Mouse (Mus musculus) forebrain, embryonic 16.5 days (tissue): ENCODE measurements around the gene Dlst. TPM values are rescaled to one million over a fixed set of nuclear protein-coding genes. Genes with fewer than 3 reads are reported as not detected.

Source experiments
- ATAC-seq: fragments of 200-750 bp; cut with Nextera tagmentation; 2 replicates; pipeline ENCODE4 v1.8.0; 2017; ENCODE audit warnings: mild to moderate bottlenecking, moderate library complexity
- H3K27ac ChIP-seq: fragments of 300-500 bp; sonication (generic); 2 replicates; pipeline ENCODE4 v1.5.1; 2014; ENCODE audit warnings: low read length, control low read depth
- H3K27me3 ChIP-seq: fragments of 300-500 bp; sonication (generic); replicated peaks from 2 replicates; pipeline ENCODE4 v1.6.1; 2014; ENCODE audit warnings: low read length; ENCODE audit not compliant: control insufficient read depth, insufficient read depth
- H3K36me3 ChIP-seq: fragments of 300-500 bp; sonication (generic); 2 replicates; pipeline ENCODE4 v1.6.1; 2014; ENCODE audit not compliant: control insufficient read depth, insufficient read depth
- H3K4me1 ChIP-seq: fragments of 300-500 bp; sonication (generic); replicated peaks from 2 replicates; pipeline ENCODE4 v1.6.1; 2014; ENCODE audit warnings: low read length; ENCODE audit not compliant: control insufficient read depth, insufficient read depth
- H3K4me2 ChIP-seq: fragments of 300-500 bp; sonication (generic); 2 replicates; pipeline ENCODE4 v1.6.1; 2014; ENCODE audit warnings: mild to moderate bottlenecking, low read length, control low read depth
- H3K4me3 ChIP-seq: fragments of 300-500 bp; sonication (generic); replicated peaks from 2 replicates; pipeline ENCODE4 v1.5.1; 2014; ENCODE audit warnings: mild to moderate bottlenecking, low read length, control low read depth
- H3K9ac ChIP-seq: fragments of 300-500 bp; sonication (generic); replicated peaks from 2 replicates; pipeline ENCODE4 v1.6.1; 2014; ENCODE audit warnings: low read depth, low read length, control low read depth
- H3K9me3 ChIP-seq: fragments of 300-500 bp; sonication (generic); 2 replicates; pipeline ENCODE4 v1.6.1; 2016; ENCODE audit warnings: low read length; ENCODE audit not compliant: control insufficient read depth
- WGBS: fragments of 180-500 bp; shearing (Covaris S2); extraction: QIAGEN DNeasy Blood & Tissue Kit; methylation state at CpG from one replicate; pipeline ENCODE4 v1.1.7; 2014; 5-methylcytosine and 5-hydroxymethylcytosine counted together
- polyA plus RNA-seq: library from polyadenylated mRNA; unstranded; fragments of >200 nt; fragmentation: Nextera tagmentation; extraction: Ambion mirVana; gene quantifications from 2 replicates; pipeline ENCODE4 v1.2.1, GENCODE M21; 2015

Dlst gene
- polyA plus RNA-seq, 1 experiment from 2014 or later: 106 TPM

DNA sequence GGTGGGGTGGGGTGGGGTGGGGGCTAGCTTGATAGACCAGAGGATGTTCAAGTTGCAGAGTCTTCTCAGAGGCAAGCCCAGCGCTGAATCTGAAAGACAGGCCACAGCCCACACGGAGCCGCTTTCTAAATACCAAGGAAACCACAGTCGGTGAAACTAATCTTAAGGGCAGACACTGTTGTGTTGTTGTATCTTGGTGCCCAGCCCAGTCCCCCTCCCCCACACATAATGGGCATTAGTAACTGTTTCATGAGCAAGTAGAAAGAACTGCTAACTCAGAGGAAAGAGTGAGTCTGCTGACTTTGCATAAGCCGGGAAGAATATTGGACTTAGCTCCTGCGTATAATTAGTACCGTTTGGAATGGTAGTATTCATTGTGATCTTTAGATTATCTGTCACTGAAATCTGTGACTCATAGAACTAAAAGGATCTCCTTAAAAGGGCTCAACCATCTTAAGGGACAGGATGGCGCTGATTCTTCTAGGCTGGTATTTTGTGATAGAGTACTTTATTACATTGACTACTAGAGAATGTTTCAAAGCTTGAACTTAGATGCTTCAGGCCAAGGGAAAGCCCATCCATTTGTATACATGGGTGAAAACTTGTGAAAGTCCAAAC lies 16.5 kb downstream of the Dlst start:
- no peak overlapping the region for H3K4me2 ChIP-seq
- H3K9me3 ChIP-seq: no peaks in the 10 kb centered on the region
- H3K36me3 ChIP-seq: peaks cover 53% of the 10 kb centered on the region
- no peak overlapping the region for H3K9ac ChIP-seq
- H3K27ac ChIP-seq: no peak overlapping the region
- 82% methylated on average over 8 of the region's 8 CpGs for WGBS
- H3K27me3 ChIP-seq: no peaks in the 10 kb centered on the region
- H3K4me3 ChIP-seq: no peak overlapping the region
- no peaks in the 10 kb centered on the region for H3K4me1 ChIP-seq
- no peak for ATAC-seq

DNA sequence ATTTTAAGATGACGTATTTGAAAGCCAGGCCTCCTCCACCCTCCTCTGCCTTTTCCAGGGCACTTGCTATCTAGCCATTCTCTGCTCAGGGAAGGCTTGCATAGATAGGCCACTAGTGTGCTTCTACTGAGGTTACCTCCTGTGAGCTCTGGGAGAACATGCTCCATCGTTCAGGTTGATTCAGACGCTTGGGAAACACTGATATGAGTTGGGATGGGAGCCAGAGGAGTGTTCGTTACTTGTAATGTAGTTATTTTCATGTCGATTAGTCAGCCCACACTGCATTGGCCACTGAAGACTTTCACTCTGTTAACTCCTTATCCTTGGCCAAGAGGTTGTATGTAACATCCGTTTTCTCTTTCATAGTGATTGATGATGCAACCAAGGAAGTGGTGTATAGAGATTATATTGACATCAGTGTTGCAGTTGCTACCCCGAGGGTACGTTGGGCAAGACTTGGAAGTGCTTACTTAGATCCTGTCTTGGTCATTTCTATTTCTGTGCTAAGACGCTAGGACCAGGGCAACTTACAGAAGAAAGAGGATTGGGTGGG lies 18.9 kb downstream of the Dlst start:
- Histone ChIP-seq H3K4me3 (no peak overlapping the region), H3K27me3 (no peaks in the 10 kb centered on the region), H3K36me3 (peaks cover 51% of the 10 kb centered on the region), H3K4me1 (no peaks in the 10 kb centered on the region), H3K9ac (no peak overlapping the region), H3K4me2 (no peak overlapping the region), H3K9me3 (no peaks in the 10 kb centered on the region), H3K27ac (no peak overlapping the region)
- WGBS: 95% methylated on average over 9 of the region's 9 CpGs
- no peak for ATAC-seq

DNA sequence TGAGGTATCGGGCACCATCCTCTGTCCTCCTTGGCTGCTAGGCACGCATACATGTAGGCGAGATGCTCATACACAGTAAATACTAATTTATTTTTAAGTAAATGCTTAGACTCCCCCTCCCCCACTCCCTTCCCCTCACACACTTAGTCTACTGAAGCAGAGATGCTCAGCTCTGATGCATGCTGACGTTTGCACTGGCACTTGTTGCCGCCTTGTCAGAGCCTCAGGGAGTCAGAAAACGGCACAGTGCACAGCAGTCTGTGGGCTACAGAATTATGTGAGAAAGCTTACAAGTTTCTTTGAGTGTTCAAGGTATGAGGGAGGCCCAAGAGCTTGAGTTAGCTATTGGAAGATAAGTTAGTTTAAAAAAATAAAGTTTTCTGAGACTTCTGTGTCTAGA lies 20.7 kb downstream of the Dlst start:
- ATAC-seq: no peak
- peaks cover 47% of the 10 kb centered on the region for H3K36me3 ChIP-seq
- H3K27ac ChIP-seq: no peak overlapping the region
- H3K4me3 ChIP-seq: no peak overlapping the region
- no peak overlapping the region for H3K9ac ChIP-seq
- H3K27me3 ChIP-seq: no peaks in the 10 kb centered on the region
- no peak overlapping the region for H3K4me2 ChIP-seq
- H3K9me3 ChIP-seq: no peaks in the 10 kb centered on the region
- WGBS: 90% methylated on average over 6 of the region's 6 CpGs
- H3K4me1 ChIP-seq: no peaks in the 10 kb centered on the region

- Histone ChIP-seq H3K4me2 (no peak overlapping the region), H3K36me3 (peaks cover 37% of the 10 kb centered on the region), H3K4me1 (no peaks in the 10 kb centered on the region), H3K27me3 (no peaks in the 10 kb centered on the region), H3K4me3 (no peak overlapping the region), H3K9ac (no peak overlapping the region), H3K27ac (no peak overlapping the region), H3K9me3 (no peaks in the 10 kb centered on the region)
- ATAC-seq: no peak
- 92% methylated on average over 8 of the region's 8 CpGs for WGBS
Measured at GRCm38 (mm10) chr12:85134043-85134794, 23.6 kb downstream of the Dlst start.

DNA sequence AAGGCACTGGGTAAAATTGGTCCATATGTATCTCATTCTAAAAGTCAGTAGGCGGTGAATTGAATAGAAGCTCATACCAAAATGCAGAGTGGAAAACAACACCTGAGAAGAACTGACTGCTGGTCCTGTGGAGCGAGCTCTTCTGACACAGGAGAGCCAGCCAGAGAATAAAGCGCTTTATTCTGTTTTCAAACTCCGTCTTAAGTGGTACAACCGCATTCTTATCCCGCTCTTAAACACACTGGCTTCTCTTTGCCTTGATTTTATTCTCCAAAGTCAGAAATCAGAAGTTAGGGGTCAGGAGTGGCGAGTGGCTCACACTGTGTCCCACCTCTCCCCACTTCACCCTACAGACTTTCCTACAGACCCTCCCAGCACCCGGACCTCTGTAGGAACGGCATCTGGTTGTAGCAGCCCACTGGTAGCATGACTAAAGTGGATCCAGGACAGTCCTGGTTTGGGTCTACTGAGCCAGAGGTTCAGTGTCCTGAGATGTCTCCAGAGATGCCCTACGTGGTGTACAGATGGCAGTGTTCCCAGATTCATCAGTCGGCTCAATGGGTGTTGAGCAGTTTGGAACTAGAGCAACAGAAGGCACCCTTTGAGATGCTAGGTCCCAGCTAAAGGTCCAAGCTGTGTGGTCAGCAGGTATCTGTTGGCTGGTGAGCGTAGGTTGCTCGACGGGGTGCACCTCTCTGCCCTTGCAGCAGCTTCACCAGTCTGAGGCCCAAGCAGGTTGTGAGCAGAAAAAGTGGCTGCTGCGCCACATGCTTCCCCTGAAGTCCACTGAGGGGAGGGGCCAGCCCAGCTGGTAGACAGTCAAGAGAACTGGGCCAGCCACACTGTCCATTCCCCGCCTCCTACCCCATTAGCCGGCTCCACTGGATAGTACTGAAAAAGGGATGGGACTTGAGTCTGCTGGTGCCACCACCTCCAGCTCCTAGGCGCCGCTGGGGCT lies 25.2 kb downstream of the Dlst start:
- Histone ChIP-seq H3K9ac (no peak overlapping the region), H3K9me3 (no peaks in the 10 kb centered on the region), H3K27ac (no peak overlapping the region), H3K4me1 (no peaks in the 10 kb centered on the region), H3K36me3 (peaks cover 28% of the 10 kb centered on the region), H3K4me2 (no peak overlapping the region), H3K4me3 (no peak overlapping the region), H3K27me3 (no peaks in the 10 kb centered on the region)
- WGBS: 86% methylated on average over 19 of the region's 19 CpGs
- ATAC-seq: peak; percentile 24; the same call in 1 of the 2 replicates

DNA sequence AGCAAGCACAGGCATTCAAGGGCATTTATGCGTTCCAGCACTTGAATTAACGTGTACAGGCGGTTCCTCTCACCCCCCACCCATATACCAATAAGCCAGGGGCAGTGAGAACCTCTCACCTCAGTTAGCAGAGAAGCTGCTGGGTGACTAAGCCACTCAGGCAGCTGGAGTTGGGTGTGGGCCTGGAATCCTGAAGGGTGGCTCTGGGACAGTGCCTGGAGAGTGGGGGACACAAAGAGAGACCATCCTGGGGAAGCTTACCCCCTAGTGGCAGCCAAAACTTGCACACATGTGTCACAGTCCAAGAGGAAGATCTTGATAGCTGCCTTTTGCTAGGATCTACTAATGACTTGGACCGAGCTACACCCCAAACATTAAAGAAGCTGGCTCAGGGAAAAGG lies 26.0 kb downstream of the Dlst start:
- Histone ChIP-seq H3K36me3 (peaks cover 21% of the 10 kb centered on the region), H3K4me3 (no peak overlapping the region), H3K4me2 (no peak overlapping the region), H3K9ac (no peak overlapping the region), H3K4me1 (no peaks in the 10 kb centered on the region), H3K27me3 (no peaks in the 10 kb centered on the region), H3K9me3 (no peaks in the 10 kb centered on the region), H3K27ac (no peak overlapping the region)
- no peak for ATAC-seq
- WGBS: 76% methylated on average over 4 of the region's 4 CpGs

DNA sequence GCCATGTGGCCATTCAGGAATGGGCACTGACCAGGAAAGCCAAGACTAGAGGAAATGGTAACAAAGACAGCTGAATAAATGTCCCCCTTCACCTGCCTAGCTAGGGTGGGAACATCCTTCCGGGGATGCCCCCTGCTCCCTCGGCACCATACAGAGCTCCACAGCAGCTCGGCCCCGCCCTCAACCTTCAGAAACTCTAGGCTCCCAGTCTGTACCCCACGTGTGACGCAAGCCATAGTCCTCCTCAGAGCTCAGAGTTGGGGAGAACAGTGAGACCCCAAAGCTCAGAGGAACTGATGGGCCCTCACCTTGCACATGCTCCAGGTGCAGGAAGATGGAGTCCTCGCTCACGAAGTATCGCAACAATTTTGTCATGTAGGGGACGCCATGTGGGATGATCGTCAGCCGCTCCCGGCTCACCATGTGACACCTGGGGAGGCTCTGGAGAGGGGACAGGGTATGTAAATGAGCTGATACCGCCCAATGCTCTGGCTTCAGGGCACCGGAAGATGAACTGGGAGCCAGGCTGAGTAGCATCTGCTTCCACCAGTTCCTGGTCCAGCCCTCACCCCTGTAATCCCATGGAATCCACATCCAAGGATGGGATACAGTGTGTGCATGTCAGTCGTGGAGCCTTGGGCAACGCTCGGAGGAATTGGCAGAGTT lies 29.5 kb downstream of the Dlst start:
- Histone ChIP-seq H3K9me3 (no peaks in the 10 kb centered on the region), H3K9ac (no peak overlapping the region), H3K4me2 (no peak overlapping the region), H3K27me3 (no peaks in the 10 kb centered on the region), H3K27ac (no peak overlapping the region), H3K4me1 (no peaks in the 10 kb centered on the region), H3K4me3 (no peak overlapping the region), H3K36me3 (0 out of 2 replicates have a peak, but pooled peaks cover 3% of the 10 kb centered on the region)
- 57% methylated on average over 18 of the region's 18 CpGs for WGBS
- no peak for ATAC-seq

GRCm38 (mm10) chr12:85141096-85141495 lies 30.5 kb downstream of the Dlst start:
- no peak for ATAC-seq
- no peaks in the 10 kb centered on the region for H3K9me3 ChIP-seq
- no peak overlapping the region for H3K4me3 ChIP-seq
- H3K9ac ChIP-seq: no peak overlapping the region
- H3K27me3 ChIP-seq: no peaks in the 10 kb centered on the region
- no peaks in the 10 kb centered on the region for H3K36me3 ChIP-seq
- 76% methylated on average over 6 of the region's 6 CpGs for WGBS
- no peaks in the 10 kb centered on the region for H3K4me1 ChIP-seq
- H3K4me2 ChIP-seq: no peak overlapping the region
- H3K27ac ChIP-seq: no peak overlapping the region
